Mouse (Mus musculus): ENCODE measurements around the gene Stoml1. TPM values are rescaled to one million over a fixed set of nuclear protein-coding genes. Genes with fewer than 3 reads are reported as not detected.

Stoml1 gene
- total RNA-seq, 2 experiments from 2014 or later: 84.5 to 93.2 TPM

DNA sequence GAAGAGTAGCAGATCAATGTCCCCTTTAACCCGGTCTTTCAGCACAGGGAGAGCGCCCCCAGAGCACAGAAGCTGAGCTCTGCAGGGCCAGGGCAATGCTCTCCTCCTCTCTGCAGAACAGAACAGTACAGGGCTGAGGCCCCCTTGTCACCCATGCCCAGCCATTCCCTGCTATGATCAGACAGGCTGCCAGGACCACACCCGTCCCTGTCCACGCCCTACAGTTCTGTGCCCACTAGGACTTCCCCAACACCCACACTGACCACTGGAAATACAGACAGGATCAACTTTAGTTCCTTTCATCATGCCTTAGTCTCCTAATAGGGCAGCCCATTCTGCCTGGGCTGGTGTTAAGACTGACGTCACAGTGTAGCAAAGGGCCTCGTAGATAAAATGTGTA is 44.1 kb downstream of the Stoml1 start:
- no peak for DNase-seq
- intact Hi-C loops (cut with DNase I): no loop called here

GRCm38 (mm10) chr9:58297961-58298477 is 45.1 kb downstream of the Stoml1 start:
- intact Hi-C loops (cut with DNase I): no loop called here
- DNase-seq: no peak

DNA sequence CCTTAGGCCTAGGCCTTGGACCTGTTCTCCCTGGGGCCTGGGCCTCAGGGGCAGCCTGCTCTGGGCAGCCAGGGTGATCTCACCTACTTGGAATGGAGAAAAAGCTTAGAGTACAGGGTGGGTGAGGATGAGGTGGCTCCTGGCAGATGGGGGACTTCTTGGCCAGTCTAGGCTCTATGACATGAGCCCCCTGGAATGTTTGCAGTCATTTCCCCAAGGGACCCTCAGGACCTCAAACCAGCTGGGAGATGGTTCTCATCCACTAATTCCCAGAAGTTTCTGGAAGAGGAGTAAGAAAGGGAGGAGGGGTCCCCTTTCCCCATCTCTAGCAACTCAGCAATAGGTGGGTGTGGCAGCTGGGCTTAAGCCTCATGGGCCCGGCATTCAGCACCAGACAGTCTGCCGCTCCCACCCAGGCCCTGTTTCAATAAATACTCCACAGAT is 46.4 kb downstream of the Stoml1 start:
- no peak for DNase-seq
- intact Hi-C loops (cut with DNase I): no loop called here

DNA sequence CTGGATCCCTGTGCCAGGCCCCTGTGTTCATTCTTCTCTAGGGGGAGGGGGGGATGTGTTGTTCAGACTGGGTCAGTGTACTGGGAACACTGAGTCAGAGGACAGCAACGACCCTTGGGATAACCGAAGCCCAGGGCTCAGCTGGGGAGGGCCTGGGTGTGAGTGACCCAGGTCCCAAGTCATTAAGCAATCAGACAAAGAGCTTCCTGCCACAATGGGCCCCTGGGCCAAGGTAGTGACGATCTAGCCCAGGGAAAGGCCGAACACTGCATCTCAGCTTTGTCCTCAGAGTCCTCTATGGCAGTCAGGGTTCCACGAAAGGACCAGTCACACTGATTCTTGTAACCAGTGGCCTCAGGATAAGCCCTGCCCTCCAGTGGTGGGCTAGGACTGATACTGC is 50.2 kb downstream of the Stoml1 start:
- intact Hi-C loops (cut with DNase I): no loop called here
- no peak for DNase-seq

DNA sequence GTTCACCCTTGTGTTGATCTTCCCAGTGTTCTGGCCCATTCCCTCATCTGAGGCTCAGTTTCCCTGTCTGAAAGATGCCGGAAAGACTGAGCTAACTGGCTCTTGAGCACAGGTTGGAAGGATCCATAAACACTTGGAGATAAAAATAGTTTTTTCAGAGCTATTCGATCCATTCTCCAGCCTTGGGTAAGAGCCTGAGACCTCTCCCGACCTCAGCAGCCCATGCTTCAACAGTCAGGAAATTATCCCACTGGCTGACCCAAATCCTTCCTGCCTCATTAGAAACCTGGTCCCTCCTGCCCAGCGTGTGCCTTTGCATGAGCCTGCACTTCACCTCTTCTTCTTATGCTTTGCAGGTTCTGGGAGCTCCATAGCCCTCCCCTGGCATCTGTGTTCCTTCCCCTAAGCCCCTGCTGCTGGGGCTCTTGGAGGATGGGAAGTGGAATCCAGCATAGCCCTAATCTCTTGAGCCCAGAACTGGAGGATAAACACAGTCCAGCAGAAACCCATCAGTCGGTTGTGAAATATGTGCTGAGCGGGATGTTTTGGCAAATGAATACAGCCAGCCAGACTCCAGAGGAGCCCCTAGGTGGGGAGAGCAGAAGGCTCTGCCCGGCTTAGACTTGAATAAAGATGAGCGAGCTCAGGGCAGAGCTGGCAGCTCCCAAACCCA is 50.8 kb downstream of the Stoml1 start:
- intact Hi-C loops (cut with DNase I): no loop called here
- DNase-seq: no peak

GRCm38 (mm10) chr9:58305686-58306085 is 52.7 kb downstream of the Stoml1 start:
- DNase-seq: no peak
- intact Hi-C loops (cut with DNase I): no loop called here

DNA sequence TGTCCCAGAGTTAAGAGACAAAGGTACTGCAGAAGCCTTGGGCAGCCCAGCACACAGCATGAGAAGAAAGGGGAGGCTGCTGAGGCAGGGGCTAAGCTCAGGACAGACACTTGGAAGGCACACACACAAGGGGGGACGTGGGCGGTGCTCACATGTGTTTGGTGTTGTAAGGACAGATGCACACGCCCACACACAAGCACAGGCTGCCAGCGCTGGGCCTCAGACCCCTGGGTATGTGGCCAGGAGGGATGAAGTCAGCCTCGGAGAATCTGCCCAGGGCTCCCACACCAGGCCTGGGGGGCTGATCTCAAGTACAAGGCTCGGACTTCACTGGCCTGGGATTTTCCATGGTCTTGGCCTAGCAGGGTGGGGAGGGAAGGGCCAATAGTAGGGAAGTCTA is 55.4 kb downstream of the Stoml1 start:
- DNase-seq: peak; percentile 58
- intact Hi-C loops (cut with DNase I): no loop called here

DNA sequence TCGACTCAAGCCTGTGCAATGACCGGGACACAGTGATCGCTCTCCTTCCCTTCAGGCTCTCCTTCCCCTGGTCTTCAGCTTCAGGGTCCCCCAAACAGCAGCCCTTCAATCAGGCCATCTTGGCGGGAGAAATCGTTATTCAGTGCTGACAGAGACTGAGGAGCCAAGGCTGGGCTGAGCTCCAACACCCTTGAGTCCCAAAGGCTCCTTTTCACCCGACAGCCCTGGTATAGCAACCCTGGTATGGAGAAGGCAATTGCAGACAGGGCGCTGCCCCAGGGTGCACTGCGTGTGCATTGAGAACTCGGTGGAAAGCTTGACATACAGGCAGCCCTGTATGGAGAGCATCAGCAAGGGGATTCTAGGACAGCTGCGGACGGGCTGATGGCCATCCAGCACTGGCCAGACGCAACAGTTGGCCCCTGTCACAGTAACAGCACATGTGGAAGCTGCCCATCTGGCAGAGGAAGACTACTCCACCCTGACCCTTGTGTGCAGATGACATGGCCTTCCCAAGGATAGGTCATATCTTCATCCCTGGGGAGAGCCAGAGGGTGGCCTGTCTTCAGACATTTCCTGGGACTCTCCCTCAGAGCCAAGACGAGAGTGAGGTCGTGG is 57.2 kb downstream of the Stoml1 start:
- intact Hi-C loops (cut with DNase I): no loop called here
- DNase-seq: no peak

DNA sequence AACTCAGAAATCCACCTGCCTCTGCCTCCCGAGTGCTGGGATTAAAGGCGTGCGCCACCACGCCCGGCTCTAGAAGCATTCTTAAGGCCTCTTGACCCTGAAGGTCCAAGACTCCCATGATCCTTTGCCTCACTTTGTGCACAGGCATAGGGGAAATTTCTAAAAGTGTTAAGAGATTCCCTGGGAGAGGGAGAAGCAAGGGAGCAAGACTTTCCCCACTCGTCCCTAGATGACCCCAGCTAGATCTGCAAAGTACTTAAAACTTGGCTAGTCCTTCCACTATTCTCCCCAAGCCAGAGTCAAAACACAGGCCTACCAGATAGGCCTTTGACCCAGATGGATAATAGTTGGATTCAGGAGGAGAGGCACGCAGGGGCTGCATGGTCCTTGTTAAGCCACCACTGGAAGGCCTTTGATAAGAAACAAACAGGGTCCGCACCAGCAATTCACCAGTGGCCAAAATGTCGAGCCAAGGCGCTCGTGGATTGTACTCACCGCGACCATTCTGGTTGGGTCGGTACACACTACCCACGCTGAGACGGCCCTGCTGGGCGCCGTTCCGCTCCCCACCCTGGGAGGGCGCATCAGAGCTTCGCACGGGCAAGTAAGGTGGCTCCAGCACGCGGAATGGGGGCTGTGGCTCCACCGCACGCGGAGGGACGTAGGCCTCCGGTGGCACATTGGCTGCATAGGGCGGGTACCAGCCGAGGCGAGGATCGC is 58.4 kb downstream of the Stoml1 start:
- intact Hi-C loops (cut with DNase I): no loop called here
- no peak for DNase-seq

Small RNA genes lying within 50 kb of the gene (microRNA-seq; reads per million reads assigned to microRNA genes)
- not detected for gene Mir6385

Other genes starting within 250 kb of the Stoml1 start
- gene Cyp11a1, start 246.8 kb upstream of the Stoml1 start, total RNA-seq (2021): 1 to 10 TPM; 1.7 to 2.0 TPM
- gene Stra6, start 189.4 kb upstream of the Stoml1 start, total RNA-seq (2021): 10 to 100 TPM; 10.1 to 12.5 TPM
- gene Ccdc33, start 134.3 kb upstream of the Stoml1 start, total RNA-seq (2021): under 1 TPM; 0.62 to 0.66 TPM
- gene Islr, start 48.9 kb upstream of the Stoml1 start, total RNA-seq (2021): 10 to 100 TPM; 18.6 to 19.3 TPM
- gene Islr2, start 48.8 kb upstream of the Stoml1 start, total RNA-seq (2021): 100 to 1,000 TPM; 328 to 363 TPM
- 10 to 100 TPM; 11.3 to 14.7 TPM for gene Pml, start 3.4 kb upstream of the Stoml1 start, total RNA-seq (2021)
- 1 to 10 TPM; 4.8 to 5.5 TPM for gene Loxl1, start 60.0 kb downstream of the Stoml1 start, total RNA-seq (2021)
- gene Tbc1d21, start 117.3 kb downstream of the Stoml1 start, total RNA-seq (2021): not detected
- gene Insyn1, start 235.4 kb downstream of the Stoml1 start, total RNA-seq (2021): 10 to 100 TPM; 81.2 to 83.5 TPM